In genomic region chr6:30458626-30459025, GRCm38 (mm10) we compare ENCODE assay signal across 16 mouse cellular contexts. TPM values are rescaled to one million over a fixed set of nuclear protein-coding genes. Genes with fewer than 3 reads are reported as not detected.
A peak's percentile ranks its signal among the peaks of the same experiment; 100 is the strongest.
DNase-seq lines count a peak whose midpoint lies in the region; ATAC-seq and TF ChIP-seq lines count a peak whose summit lies in the region.
"Had no signal": no experiment of that assay in that cellular context is flagged by ENCODE, and none has a peak within 500 bp of the region (broad histone marks: within the 10 kb centered on the region; RNA-seq: fewer than 3 reads in every experiment).

No protein-coding gene starts in this region.

- no peak overlapping the region for H3K4me3 ChIP-seq in kidney, embryonic 15.5 days (replicated peaks)
- no peak overlapping the region for H3K4me3 ChIP-seq in hindbrain, postnatal 0 days (ENCODE audit: low read length)

- no peak overlapping the region for H3K9ac ChIP-seq in kidney, embryonic 15.5 days
- no peak overlapping the region for H3K9ac ChIP-seq in hindbrain, postnatal 0 days (replicated peaks; ENCODE audit: low read length)

- H3K36me3 ChIP-seq in kidney, embryonic 15.5 days = peaks cover 26% of the 10 kb centered on the region
- peaks cover 3% of the 10 kb centered on the region; the same call in 1 of the 2 replicates for H3K36me3 ChIP-seq in hindbrain, postnatal 0 days (ENCODE audit: insufficient read depth, low read length)
- H3K36me3 ChIP-seq: liver, embryonic 15.5 days had no signal

- peak; percentile 27; the same call in 1 of the 2 replicates for TF ChIP-seq CTCF in hindbrain, postnatal 0 days (IDR thresholded peaks at IDR 0.05; ENCODE audit: low read depth)

- H3K4me2 ChIP-seq in kidney, embryonic 15.5 days = no peak overlapping the region
- H3K4me2 ChIP-seq in hindbrain, postnatal 0 days (ENCODE audit: low read depth, low read length) = no peak overlapping the region

- DNase-seq in frontal cortex, postnatal 25 days (ENCODE audit: low spot score in 2 of 2) = no peak
- no peak for DNase-seq in kidney, adult 11 months
- peak; percentile 74 for DNase-seq in brain, adult 2 months (ENCODE audit: low read depth, low spot score)
- DNase-seq in hindbrain, postnatal 0 days (ENCODE audit: low spot score) = no peak
- DNase-seq in adrenal gland, postnatal 4 days (ENCODE audit: low spot score in 2 of 2) = no peak
- no peak for DNase-seq in right cerebral cortex, postnatal 36 days (ENCODE audit: low spot score in 2 of 2)
- DNase-seq: kidney, postnatal 4 days; layer of hippocampus, postnatal 36 days; lung, postnatal 14 days; right cerebral cortex, postnatal 14 days had no signal

- H3K27me3 ChIP-seq in kidney, embryonic 15.5 days = no peaks in the 10 kb centered on the region
- no peaks in the 10 kb centered on the region for H3K27me3 ChIP-seq in hindbrain, postnatal 0 days (ENCODE audit: insufficient read depth, low read length)
- H3K27me3 ChIP-seq: Patski had no signal

- no peaks in the 10 kb centered on the region for H3K9me3 ChIP-seq in kidney, embryonic 15.5 days (replicated peaks)
- no peaks in the 10 kb centered on the region for H3K9me3 ChIP-seq in hindbrain, postnatal 0 days (ENCODE audit: low read length)
- H3K9me3 ChIP-seq: liver, embryonic 15.5 days had no signal

- H3K4me1 ChIP-seq in kidney, embryonic 15.5 days = peaks cover 46% of the 10 kb centered on the region
- peaks cover 25% of the 10 kb centered on the region for H3K4me1 ChIP-seq in hindbrain, postnatal 0 days (ENCODE audit: insufficient read depth, low read length)

- 78% methylated on average over 5 of the region's 5 CpGs for WGBS in kidney, embryonic 15.5 days
- WGBS in hindbrain, postnatal 0 days = 77% methylated on average over 5 of the region's 5 CpGs

- H3K27ac ChIP-seq in kidney, embryonic 15.5 days = 0 out of 2 replicates have a peak overlapping the region, but pooled peaks have one; percentile 98
- peak overlapping the region; percentile 96; the same call in 1 of the 2 replicates for H3K27ac ChIP-seq in hindbrain, postnatal 0 days
- H3K27ac ChIP-seq: liver, embryonic 15.5 days had no signal

- ATAC-seq in frontal cortex, adult (ENCODE audit: low TSS enrichment) = peak; percentile 39
- no peak for ATAC-seq in kidney, embryonic 15.5 days (replicated peaks; ENCODE audit: low FRiP score)
- no peak for ATAC-seq in hindbrain, postnatal 0 days
- ATAC-seq: Patski had no signal

RNA-seq across cellular contexts. Expression of gene Tmem209, which starts 51.0 kb away (rescaled TPM):
- 44.5 and 46.6 TPM in 2 replicates for polyA plus RNA-seq in kidney, embryonic 15.5 days (2015; fragmentation: Nextera tagmentation; extraction: Ambion mirVana)
- 35.3 and 50.0 TPM in 2 replicates for total RNA-seq in hindbrain, postnatal 0 days (2014; rRNA removed)
- polyA plus RNA-seq in hindbrain, postnatal 0 days (2015; fragmentation: Nextera tagmentation; extraction: Ambion mirVana) = 23.2 and 25.0 TPM in 2 replicates
- total RNA-seq in adrenal gland, postnatal 4 days (2021) = 10 to 100 TPM; 36.1 to 36.9 TPM

RNA-seq across cellular contexts. Expression of gene Ssmem1, which starts 51.0 kb away (rescaled TPM):
- not detected in 2 replicates for polyA plus RNA-seq in kidney, embryonic 15.5 days (2015; fragmentation: Nextera tagmentation; extraction: Ambion mirVana)
- total RNA-seq in hindbrain, postnatal 0 days (2014; rRNA removed) = 0.26 TPM in 1 of 2 replicates, not detected in the other
- 0.18 and 0.39 TPM in 2 replicates for polyA plus RNA-seq in hindbrain, postnatal 0 days (2015; fragmentation: Nextera tagmentation; extraction: Ambion mirVana)
- total RNA-seq in adrenal gland, postnatal 4 days (2021) = under 1 TPM; 0.45 to 0.59 TPM
- polyA plus RNA-seq: heart, embryonic 14.5 days; intestine, embryonic 14.5 days had no signal

RNA-seq across cellular contexts. Expression of gene Klhdc10, which starts 57.0 kb away (rescaled TPM):
- 28.6 and 33.2 TPM in 2 replicates for polyA plus RNA-seq in kidney, embryonic 15.5 days (2015; fragmentation: Nextera tagmentation; extraction: Ambion mirVana)
- 97.1 and 103 TPM in 2 replicates for total RNA-seq in hindbrain, postnatal 0 days (2014; rRNA removed)
- polyA plus RNA-seq in hindbrain, postnatal 0 days (2015; fragmentation: Nextera tagmentation; extraction: Ambion mirVana) = 20.6 and 23.2 TPM in 2 replicates
- total RNA-seq in adrenal gland, postnatal 4 days (2021) = 10 to 100 TPM; 97.5 to 98.1 TPM
